Mouse (Mus musculus): ENCODE results near the gene Zcchc2. TPM values are rescaled to one million over a fixed set of nuclear protein-coding genes. Genes with fewer than 3 reads are reported as not detected.

The Zcchc2 gene
- total and polyA plus RNA-seq, 2 experiments = 12.2 to 15.3 TPM

DNA sequence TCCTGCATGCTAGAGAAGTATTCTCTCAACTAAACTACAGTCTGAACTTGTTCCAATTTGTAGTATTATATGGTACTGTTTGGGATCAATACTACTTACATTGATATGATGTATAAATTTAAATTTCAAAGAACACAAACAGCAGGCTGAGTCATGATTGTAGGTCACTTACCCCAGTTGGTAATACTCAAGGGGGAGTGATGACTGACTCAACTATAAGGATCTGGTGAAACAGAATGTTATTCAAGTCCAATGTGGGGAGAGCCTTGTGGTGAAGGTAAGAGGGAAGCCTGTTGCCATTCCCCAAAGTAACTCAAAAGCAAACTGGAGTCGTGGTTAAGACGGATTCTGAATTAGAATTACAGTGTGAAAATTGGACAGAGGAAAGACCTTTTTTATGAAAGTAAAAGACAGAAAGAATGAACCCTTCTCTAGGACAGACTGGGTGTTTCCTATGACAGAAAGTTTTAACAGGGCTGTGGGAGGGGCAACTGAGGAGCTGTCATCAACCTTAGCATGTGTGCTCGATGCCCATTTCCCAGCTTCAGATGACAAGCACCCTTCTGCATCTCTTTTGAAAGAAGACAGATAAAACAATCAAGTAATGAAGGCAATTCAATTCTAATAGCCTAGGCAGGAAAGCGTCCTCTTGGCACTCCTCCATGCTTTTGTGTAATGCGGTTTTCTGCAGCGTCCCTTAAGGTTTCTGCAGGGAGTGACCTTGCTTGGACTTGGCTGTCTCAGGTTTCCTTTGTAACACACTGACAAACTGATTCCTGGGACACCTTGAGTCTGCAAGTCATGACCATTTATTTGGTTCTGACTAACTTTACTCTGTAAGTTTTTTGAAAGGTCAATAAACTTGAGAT, 7.5 kb upstream of the Zcchc2 start:
- peaks cover 19% of the 10 kb centered on the region for H3K4me1 ChIP-seq (ENCODE audit: control insufficient read depth, insufficient read depth, low read length)
- no peak overlapping the region for H3K4me3 ChIP-seq (ENCODE audit: insufficient read depth, low read depth, low read length)
- no peak overlapping the region for H3K27ac ChIP-seq (replicated peaks; ENCODE audit: insufficient read depth, low read depth, low read length)
- TF ChIP-seq CTCF (IDR thresholded peaks at IDR 0.05; ENCODE audit: low read depth, low read length) = no peak
- TF ChIP-seq POLR2A (IDR thresholded peaks at IDR 0.05; ENCODE audit: extremely low read depth, insufficient read depth, low read length) = no peak
- no peak for DNase-seq (ENCODE audit: extremely low read depth, low read depth, low spot score)
- H3K36me3 ChIP-seq (ENCODE audit: control insufficient read depth, insufficient read depth, low read length) = peaks cover 13% of the 10 kb centered on the region
- H3K79me2 ChIP-seq (ENCODE audit: control insufficient read depth, insufficient read depth, low read length) = peaks cover 3% of the 10 kb centered on the region; the same call in 1 of the 2 replicates
- H3K9ac ChIP-seq (ENCODE audit: low read depth, low read length) = no peak overlapping the region
- 63% methylated on average over 6 of the region's 6 CpGs for WGBS
- no peaks in the 10 kb centered on the region for H3K27me3 ChIP-seq (ENCODE audit: control insufficient read depth, insufficient read depth, low read length)

DNA sequence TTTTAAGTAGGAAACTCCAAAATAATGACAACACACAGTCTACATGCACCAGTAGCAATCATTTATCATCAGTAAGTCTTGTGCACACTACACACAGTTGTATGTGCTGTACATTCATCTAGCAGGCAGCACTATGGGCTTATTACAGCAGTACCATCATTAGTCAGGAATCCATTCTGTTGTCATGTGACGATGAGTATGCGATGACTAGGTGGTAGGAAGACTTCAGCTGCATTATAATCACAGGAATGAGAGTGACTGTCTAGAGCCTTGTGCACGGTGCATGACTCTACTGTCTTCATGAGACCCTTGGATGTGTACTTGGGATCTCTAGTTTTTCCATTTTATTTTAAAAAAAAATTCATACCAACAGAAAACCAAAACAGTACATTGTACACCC, 6.0 kb upstream of the Zcchc2 start:
- H3K4me3 ChIP-seq (ENCODE audit: insufficient read depth, low read depth, low read length) = no peak overlapping the region
- H3K9ac ChIP-seq (ENCODE audit: low read depth, low read length) = no peak overlapping the region
- H3K4me1 ChIP-seq (ENCODE audit: control insufficient read depth, insufficient read depth, low read length) = peaks cover 21% of the 10 kb centered on the region
- TF ChIP-seq POLR2A (IDR thresholded peaks at IDR 0.05; ENCODE audit: extremely low read depth, insufficient read depth, low read length) = no peak
- TF ChIP-seq CTCF (IDR thresholded peaks at IDR 0.05; ENCODE audit: low read depth, low read length) = no peak
- H3K27me3 ChIP-seq (ENCODE audit: control insufficient read depth, insufficient read depth, low read length) = no peaks in the 10 kb centered on the region
- WGBS = 97% methylated on average over 3 of the region's 3 CpGs
- no peak for DNase-seq (ENCODE audit: extremely low read depth, low read depth, low spot score)
- H3K36me3 ChIP-seq (ENCODE audit: control insufficient read depth, insufficient read depth, low read length) = peaks cover 13% of the 10 kb centered on the region
- H3K27ac ChIP-seq (replicated peaks; ENCODE audit: insufficient read depth, low read depth, low read length) = no peak overlapping the region
- H3K79me2 ChIP-seq (ENCODE audit: control insufficient read depth, insufficient read depth, low read length) = peaks cover 5% of the 10 kb centered on the region; the same call in 1 of the 2 replicates

DNA sequence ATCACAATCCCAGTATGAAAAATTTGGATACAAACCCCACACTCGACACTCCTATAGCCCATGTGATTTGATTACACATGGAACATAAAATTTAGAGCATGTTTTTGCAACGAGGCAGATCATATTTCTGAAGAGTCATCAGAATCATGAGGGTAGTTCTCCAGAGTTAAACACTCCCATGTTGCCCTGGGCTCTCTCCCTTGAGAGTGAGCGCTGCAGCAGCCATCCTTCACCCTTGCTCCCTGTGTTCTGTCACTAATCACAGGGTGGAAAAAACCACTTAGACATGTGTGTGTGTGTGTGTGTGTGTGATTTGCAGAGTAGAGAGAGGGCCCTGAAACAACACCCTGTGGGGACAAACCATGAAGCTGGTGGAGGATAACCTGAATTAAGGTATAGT, 2.0 kb upstream of the Zcchc2 start:
- 17% methylated on average over 3 of the region's 3 CpGs for WGBS
- peak overlapping the region; percentile 42 for H3K4me3 ChIP-seq (ENCODE audit: insufficient read depth, low read depth, low read length)
- H3K79me2 ChIP-seq (ENCODE audit: control insufficient read depth, insufficient read depth, low read length) = peaks cover 15% of the 10 kb centered on the region; the same call in 1 of the 2 replicates
- peaks cover 13% of the 10 kb centered on the region for H3K4me1 ChIP-seq (ENCODE audit: control insufficient read depth, insufficient read depth, low read length)
- peak overlapping the region; percentile 58 for H3K27ac ChIP-seq (replicated peaks; ENCODE audit: insufficient read depth, low read depth, low read length)
- TF ChIP-seq POLR2A (IDR thresholded peaks at IDR 0.05; ENCODE audit: extremely low read depth, insufficient read depth, low read length) (no peak), CTCF (IDR thresholded peaks at IDR 0.05; ENCODE audit: low read depth, low read length) (no peak)
- no peaks in the 10 kb centered on the region for H3K27me3 ChIP-seq (ENCODE audit: control insufficient read depth, insufficient read depth, low read length)
- peak; percentile 50 for DNase-seq (ENCODE audit: extremely low read depth, low read depth, low spot score)
- peak overlapping the region; percentile 51; the same call in 1 of the 2 replicates for H3K9ac ChIP-seq (ENCODE audit: low read depth, low read length)
- H3K36me3 ChIP-seq (ENCODE audit: control insufficient read depth, insufficient read depth, low read length) = peaks cover 9% of the 10 kb centered on the region

DNA sequence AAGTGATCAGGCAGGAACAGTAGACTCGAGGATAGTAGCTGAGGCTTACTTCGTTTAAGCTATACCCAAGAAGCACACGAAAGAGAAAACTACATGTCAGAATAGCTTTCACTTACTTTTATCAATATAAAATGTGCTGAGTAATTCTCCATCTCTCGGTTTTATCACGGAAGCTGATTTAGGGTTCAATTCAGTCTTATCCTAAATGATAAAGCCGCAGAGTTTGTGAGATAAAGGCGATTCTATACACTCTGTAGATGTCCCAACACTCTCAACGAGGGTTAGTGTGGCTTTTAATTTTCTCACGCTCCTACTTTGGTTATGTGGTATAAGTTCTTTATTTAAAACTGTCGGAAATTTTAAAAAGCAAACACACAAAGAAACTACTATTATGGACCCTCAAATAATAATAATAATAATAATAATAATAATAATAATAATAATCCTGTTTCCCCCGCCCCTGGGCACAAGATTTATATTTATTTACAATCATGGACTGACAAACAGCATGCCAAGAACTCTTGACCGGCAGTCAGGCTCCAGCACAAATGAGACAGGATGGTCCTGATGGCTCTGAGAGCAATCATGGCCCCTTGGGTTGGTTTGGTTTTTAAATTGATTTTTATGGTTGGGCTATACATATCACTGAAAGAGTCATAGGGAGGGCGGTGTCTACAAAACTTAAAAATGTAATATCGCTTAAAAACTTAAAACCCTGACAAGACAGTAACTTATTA, 1.1 kb upstream of the Zcchc2 start:
- peaks cover 12% of the 10 kb centered on the region for H3K4me1 ChIP-seq (ENCODE audit: control insufficient read depth, insufficient read depth, low read length)
- H3K36me3 ChIP-seq (ENCODE audit: control insufficient read depth, insufficient read depth, low read length) = peaks cover 6% of the 10 kb centered on the region; the same call in 1 of the 2 replicates
- peaks cover 23% of the 10 kb centered on the region for H3K79me2 ChIP-seq (ENCODE audit: control insufficient read depth, insufficient read depth, low read length)
- H3K4me3 ChIP-seq (ENCODE audit: insufficient read depth, low read depth, low read length) = peak overlapping the region; percentile 80
- H3K9ac ChIP-seq (ENCODE audit: low read depth, low read length) = peak overlapping the region; percentile 76
- no peak for TF ChIP-seq POLR2A (IDR thresholded peaks at IDR 0.05; ENCODE audit: extremely low read depth, insufficient read depth, low read length)
- TF ChIP-seq CTCF (IDR thresholded peaks at IDR 0.05; ENCODE audit: low read depth, low read length) = no peak
- H3K27ac ChIP-seq (replicated peaks; ENCODE audit: insufficient read depth, low read depth, low read length) = peak overlapping the region; percentile 80
- no peaks in the 10 kb centered on the region for H3K27me3 ChIP-seq (ENCODE audit: control insufficient read depth, insufficient read depth, low read length)
- DNase-seq (ENCODE audit: extremely low read depth, low read depth, low spot score) = peak; percentile 40
- 11% methylated on average over 14 of the region's 14 CpGs for WGBS

DNA sequence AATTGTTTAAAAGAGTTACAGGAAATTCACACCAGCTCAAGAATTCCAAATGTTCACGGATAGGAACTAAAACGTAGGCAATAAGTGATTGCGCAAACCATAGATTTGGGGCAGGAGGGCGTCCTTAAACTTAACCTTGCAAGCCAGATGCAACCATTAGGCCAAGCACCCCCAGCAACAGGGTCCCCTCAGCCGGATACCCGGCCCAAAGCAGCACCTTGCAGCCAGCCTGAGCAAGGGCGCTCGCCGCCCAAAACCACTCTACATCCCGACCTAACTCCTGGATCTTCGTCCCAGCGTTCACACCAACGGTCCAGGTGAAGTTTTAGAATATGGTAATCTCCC, 594 bp upstream of the Zcchc2 start:
- peaks cover 23% of the 10 kb centered on the region for H3K79me2 ChIP-seq (ENCODE audit: control insufficient read depth, insufficient read depth, low read length)
- peak; percentile 69 for DNase-seq (ENCODE audit: extremely low read depth, low read depth, low spot score)
- no peak for TF ChIP-seq POLR2A (IDR thresholded peaks at IDR 0.05; ENCODE audit: extremely low read depth, insufficient read depth, low read length)
- TF ChIP-seq CTCF (IDR thresholded peaks at IDR 0.05; ENCODE audit: low read depth, low read length) = no peak
- WGBS = under 1% methylated on average over 13 of the region's 13 CpGs
- H3K27me3 ChIP-seq (ENCODE audit: control insufficient read depth, insufficient read depth, low read length) = no peaks in the 10 kb centered on the region
- H3K27ac ChIP-seq (replicated peaks; ENCODE audit: insufficient read depth, low read depth, low read length) = peak overlapping the region; percentile 89
- H3K4me3 ChIP-seq (ENCODE audit: insufficient read depth, low read depth, low read length) = peak overlapping the region; percentile 80
- H3K4me1 ChIP-seq (ENCODE audit: control insufficient read depth, insufficient read depth, low read length) = peaks cover 10% of the 10 kb centered on the region
- H3K36me3 ChIP-seq (ENCODE audit: control insufficient read depth, insufficient read depth, low read length) = peaks cover 4% of the 10 kb centered on the region; the same call in 1 of the 2 replicates
- peak overlapping the region; percentile 82 for H3K9ac ChIP-seq (ENCODE audit: low read depth, low read length)
